Mouse (Mus musculus): ENCODE measurements around the gene Arhgap6. TPM values are rescaled to one million over a fixed set of nuclear protein-coding genes. Genes with fewer than 3 reads are reported as not detected.
"Not testable (repeated sequence)": the region's sequence is repeated elsewhere in the genome, so short reads cannot be mapped to it uniquely, and the experiment has no call there.

Arhgap6 gene
- total RNA-seq, 4 experiments from 2014 or later = 2.9 to 3.2 (median 3.0) TPM

DNA sequence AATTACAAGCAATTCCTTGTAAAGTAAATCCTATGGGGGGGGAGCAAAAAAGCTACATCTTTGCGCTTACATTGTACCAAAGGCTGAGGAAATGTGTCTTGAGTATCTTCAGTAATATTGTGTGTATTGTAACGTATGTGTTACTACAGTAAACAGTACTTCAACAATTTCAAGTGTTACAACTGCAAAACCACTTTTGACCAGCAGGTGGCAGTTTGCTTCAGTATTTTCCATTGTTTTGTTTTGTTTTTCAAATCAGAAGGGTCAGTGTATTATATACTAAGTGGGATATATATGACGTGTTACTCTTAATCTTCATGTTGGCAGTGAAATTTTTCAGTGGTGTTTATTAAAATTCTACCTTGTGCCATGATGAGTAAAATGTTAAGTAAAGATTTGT lies 509.0 kb downstream of the Arhgap6 start:
- peak; percentile 28 for DNase-seq (ENCODE audit: low spot score)

DNA sequence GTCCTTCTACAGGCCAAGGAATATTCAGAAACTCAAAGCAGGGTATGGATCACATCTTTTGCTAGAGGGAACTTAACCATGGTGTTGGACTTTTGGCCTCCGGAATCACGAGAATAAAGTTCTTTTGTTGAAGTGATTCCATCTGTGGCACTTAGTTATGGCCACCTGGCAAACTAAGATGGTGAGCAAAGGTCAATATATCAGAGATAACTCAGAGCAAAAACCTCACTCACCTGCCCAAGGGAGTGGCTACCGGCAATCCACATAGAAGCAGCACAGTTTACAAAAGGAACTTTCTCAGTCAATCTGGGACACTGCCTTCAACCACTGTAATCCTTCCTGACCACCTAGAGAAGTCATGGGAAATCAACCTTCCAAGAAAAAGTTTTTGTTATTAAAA lies 513.7 kb downstream of the Arhgap6 start:
- no peak for DNase-seq (ENCODE audit: low spot score)

DNA sequence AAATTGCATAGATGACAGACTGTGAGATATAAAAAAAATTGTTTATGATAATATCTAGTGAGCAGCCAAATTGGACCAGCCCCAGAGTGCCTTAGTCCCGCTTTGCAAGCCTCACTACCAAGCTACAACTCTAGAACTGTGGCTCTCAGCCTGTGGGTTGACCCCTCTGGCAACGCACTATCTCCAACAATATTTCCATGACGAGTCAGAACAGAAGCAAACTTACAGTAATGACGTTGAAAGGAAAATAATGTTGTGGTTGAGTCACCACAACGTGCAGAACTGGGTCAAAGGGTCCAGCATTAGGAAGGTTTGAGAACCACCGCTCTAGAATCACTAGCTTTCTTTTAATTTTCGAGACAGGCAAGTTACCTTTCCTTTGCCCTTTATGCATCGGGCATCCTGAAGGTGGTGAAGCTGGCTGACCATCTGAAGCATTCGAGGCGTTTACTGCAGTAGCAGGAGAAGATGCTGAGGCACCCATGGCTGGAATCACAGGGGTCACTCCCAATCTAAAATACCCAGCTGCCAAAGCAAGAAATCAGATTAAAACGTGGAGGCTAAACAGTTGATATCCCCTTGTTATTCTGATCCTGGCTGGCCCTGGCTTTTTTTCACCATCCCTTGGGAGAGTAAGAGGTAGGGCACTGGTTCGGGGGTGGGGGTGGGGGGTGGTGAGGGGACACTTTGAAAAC lies 524.3 kb downstream of the Arhgap6 start:
- no peak for DNase-seq (ENCODE audit: low spot score)

DNA sequence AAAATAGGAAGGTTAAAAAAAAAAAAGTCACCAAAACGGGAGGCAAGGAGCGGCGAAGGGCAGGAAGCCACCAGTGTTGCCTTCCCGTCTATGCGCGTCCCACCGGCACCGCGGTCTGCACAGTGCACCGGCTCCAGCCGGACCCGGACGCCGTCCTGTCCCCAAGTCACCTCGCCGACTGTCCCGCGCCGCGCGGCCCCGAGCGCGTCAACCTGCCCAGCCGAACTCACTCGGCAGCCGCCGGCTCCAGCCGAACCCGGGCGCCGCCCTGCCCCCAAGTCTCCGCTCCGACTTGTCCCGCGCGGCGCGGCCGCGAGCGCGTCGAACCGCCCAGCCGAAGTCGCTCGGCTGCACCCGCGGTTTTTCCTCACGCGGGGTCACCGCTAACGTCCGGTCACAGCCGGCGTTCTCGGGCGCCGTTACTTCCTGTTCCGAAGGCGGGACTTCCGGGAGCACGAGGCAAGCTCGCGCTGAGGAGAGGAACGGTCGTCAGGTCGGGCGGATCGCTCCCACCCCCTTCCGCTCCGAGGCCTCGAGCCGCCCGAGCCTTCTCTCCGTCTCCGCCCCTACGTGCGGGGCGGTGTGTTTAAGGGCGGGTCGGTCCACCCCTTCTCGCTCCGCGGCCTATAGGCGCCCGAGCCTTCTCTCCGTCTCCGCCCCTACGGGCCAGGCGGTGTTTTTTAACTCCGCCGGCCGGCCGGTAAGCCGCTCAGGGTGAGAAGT lies 525.2 kb downstream of the Arhgap6 start, which contains the start of gene Hccs:
Gene Hccs, minus strand, starts transcription at position 428 of the 723 bp plus-strand sequence.
- peak; percentile 89 for DNase-seq (ENCODE audit: low spot score)

DNA sequence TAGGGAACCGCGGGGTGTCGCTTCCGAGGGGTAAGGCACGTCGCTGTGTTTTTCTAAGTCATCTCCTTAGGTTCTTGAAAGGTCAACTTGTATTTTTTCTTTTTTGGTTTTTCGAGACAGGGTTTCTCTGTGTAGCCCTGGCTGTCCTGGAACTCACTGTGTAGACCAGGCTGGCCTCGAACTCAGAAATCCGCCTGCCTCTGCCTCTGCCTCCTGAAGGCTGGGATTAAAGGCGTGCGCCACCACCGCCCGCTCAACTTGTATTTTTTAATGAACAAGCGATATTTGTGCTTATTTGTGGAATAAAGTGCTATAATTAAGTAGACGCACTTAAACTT lies 525.7 kb downstream of the Arhgap6 start:
- not testable (repeated sequence) for DNase-seq (ENCODE audit: low spot score)

DNA sequence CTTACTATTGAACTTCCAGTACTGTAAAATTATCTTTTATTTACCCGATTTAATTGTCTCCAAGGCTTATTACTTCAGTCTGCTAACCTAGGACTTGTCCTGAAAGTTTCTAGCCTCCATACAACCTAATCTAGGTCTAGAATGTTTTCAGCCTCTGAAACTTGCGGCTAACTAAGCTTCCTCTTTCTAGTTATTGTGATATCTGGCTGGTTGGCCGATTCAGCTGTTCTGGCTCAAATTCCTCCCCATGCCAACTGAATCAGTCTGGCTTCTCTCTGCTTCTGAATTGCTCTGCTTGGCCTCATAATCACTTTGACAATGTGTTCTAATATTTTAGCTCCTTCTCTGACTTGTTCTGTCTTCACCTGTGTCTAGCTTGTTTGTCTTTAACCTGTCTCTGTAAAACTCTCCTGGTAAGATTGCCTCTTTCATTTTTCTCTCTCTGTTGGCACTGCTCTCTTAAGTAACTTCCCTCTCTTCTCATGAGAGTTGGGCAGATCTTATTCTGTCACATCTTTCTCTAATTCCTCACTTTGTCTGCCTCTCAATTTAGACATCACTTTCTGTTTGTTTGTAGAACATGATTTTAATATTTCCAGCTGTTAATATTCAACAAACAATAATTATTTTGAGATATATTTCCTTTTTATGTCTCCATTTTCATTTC lies 531.2 kb downstream of the Arhgap6 start:
- no peak for DNase-seq (ENCODE audit: low spot score)

DNA sequence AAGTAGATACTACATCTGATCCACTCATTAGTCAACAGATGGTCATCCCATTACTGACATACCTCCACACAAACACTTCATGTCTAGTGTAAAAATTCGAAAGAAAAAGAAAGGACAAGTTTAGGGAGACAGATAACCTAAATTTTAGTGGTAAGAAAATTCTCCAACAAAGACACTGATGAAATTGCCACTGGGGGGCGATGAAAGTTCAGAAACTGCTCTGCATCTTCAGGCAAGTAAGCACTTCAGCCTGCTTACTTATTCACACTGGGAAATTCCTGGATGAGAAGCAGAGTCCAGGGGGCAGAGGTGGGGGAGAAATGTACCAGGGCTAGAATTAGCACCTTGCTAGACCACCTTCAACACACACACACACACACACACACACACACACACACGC lies 537.4 kb downstream of the Arhgap6 start:
- no peak for DNase-seq (ENCODE audit: low spot score)

DNA sequence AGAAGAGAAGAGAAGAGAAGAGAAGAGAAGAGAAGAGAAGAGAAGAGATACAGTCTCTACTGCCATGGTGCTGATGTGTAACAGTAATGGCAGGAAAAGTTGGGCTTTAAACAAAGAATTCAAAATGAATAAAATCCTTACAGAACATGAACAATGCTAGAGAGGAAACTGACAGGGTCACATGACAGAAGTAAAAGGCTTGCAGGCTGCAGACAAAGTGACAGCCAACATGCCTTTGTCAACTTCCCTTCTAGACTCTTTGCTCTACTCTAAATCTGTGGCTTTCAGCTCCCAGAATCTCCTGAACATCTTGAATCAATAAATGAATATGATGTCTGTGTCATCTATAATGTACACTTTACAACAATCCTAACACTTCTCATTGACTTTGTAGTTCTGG lies 542.7 kb downstream of the Arhgap6 start:
- DNase-seq (ENCODE audit: low spot score) = no peak

DNA sequence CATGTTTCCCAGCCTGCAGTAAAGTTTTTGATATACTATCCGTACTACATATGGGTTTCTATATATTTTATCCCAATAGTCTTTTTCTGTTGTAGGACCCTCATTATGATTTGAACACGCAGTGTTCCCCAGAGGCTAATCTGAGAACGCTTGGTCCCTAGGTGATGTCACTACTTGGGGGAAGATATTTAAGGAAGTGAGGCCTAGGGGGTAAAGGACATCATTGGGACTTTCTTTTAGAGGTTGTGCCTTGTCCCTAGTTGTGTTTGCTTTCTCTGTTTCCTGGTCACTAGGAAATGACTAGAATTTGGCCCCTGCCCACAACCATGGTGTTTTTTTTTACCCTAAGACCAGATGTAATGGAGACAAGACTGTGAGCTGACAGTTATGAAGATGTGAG lies 543.3 kb downstream of the Arhgap6 start:
- DNase-seq (ENCODE audit: low spot score) = no peak

Other genes starting within 250 kb of the Arhgap6 start
- not detected for gene Frmpd4, start 217.9 kb upstream of the Arhgap6 start, total RNA-seq (2022)
- gene Msl3, start 121.2 kb upstream of the Arhgap6 start, total RNA-seq (2022) = 10 to 100 TPM; 44.7 to 55.4 (median 53.4) TPM